Mouse (Mus musculus): ENCODE data around the gene Alg9. TPM values are rescaled to one million over a fixed set of nuclear protein-coding genes. Genes with fewer than 3 reads are reported as not detected.

Gene Alg9
- total and polyA plus RNA-seq, 2 experiments, result 14.7 to 16.0 TPM

DNA sequence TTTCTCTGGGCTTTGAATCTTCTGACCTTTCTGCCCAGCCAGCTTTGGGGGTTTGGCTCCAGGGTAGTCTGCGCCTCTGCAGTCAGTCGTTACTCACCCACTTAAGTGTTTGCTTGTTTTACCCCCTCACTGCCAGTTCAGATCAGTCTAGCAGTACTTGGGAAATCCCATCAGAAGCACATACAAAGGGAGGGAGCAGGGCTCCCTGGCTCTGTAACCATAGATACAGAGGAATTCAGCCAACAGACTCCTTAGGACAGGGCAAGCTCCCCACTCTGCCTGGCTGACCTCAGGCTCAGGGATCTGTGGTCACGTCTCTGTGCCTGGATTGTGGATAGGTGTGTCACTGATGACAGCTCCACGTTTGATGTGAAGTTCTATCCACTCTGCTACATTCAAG, 112.5 kb downstream of the Alg9 start:
- 51% methylated on average over 4 of the region's 4 CpGs for WGBS
- Histone ChIP-seq H3K36me3 (ENCODE audit: control insufficient read depth, insufficient read depth, low read length) (peaks cover 6% of the 10 kb centered on the region; the same call in 1 of the 2 replicates), H3K79me2 (ENCODE audit: control insufficient read depth, insufficient read depth, low read length) (no peaks in the 10 kb centered on the region), H3K4me3 (ENCODE audit: insufficient read depth, low read depth, low read length) (no peak overlapping the region), H3K4me1 (ENCODE audit: control insufficient read depth, insufficient read depth, low read length) (peaks cover 15% of the 10 kb centered on the region), H3K27me3 (ENCODE audit: control insufficient read depth, insufficient read depth, low read length) (no peaks in the 10 kb centered on the region), H3K27ac (replicated peaks; ENCODE audit: insufficient read depth, low read depth, low read length) (no peak overlapping the region), H3K9ac (ENCODE audit: low read depth, low read length) (no peak overlapping the region)
- no peak for DNase-seq (ENCODE audit: extremely low read depth, low read depth, low spot score)
- TF ChIP-seq POLR2A (IDR thresholded peaks at IDR 0.05; ENCODE audit: extremely low read depth, insufficient read depth, low read length) (no peak), CTCF (IDR thresholded peaks at IDR 0.05; ENCODE audit: low read depth, low read length) (no peak)

DNA sequence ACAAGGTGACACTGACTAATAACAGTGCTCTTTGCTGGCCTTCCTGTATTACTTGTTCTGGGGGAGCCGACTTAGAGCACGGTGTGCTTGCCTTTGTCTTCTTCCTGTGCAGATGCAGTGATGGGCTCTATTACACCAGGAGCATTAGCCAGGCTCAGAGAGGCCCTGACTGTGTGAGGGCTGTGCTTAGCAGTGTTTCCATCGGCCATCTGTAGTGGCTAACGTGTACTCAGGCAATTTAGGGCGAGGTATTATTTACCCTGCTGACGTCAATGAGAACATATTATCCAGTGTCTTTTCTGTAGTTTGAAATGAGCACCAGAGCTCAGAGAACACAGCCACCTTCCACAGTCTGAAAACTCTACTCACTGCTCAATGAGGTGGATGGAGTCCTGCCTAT, 114.4 kb downstream of the Alg9 start:
- Histone ChIP-seq H3K27me3 (ENCODE audit: control insufficient read depth, insufficient read depth, low read length) (no peaks in the 10 kb centered on the region), H3K79me2 (ENCODE audit: control insufficient read depth, insufficient read depth, low read length) (no peaks in the 10 kb centered on the region), H3K4me1 (ENCODE audit: control insufficient read depth, insufficient read depth, low read length) (peaks cover 13% of the 10 kb centered on the region), H3K36me3 (ENCODE audit: control insufficient read depth, insufficient read depth, low read length) (peaks cover 8% of the 10 kb centered on the region; the same call in 1 of the 2 replicates), H3K4me3 (ENCODE audit: insufficient read depth, low read depth, low read length) (no peak overlapping the region), H3K27ac (replicated peaks; ENCODE audit: insufficient read depth, low read depth, low read length) (no peak overlapping the region), H3K9ac (ENCODE audit: low read depth, low read length) (no peak overlapping the region)
- TF ChIP-seq CTCF (IDR thresholded peaks at IDR 0.05; ENCODE audit: low read depth, low read length), result no peak
- no peak for TF ChIP-seq POLR2A (IDR thresholded peaks at IDR 0.05; ENCODE audit: extremely low read depth, insufficient read depth, low read length)
- 52% methylated on average over 6 of the region's 6 CpGs for WGBS
- no peak for DNase-seq (ENCODE audit: extremely low read depth, low read depth, low spot score)

DNA sequence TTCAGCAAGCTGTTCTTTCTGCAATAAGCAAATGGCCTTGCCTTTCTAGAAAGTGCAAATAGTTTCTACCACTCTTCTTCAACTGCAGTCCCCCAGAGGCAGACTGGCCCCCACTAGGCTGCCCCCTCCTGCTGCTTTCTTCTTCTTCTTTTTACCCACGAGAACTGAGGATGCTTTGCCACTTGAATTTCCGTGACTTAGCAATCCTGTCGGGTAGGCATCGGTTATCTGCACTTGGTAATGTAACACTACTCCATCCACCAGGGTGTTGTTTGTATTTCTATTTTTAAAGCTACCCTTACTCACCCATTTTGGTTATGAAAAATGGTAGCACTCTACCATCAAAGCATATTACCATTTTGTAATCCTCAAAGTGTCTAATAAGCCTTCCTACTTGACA, 115.1 kb downstream of the Alg9 start:
- Histone ChIP-seq H3K4me3 (ENCODE audit: insufficient read depth, low read depth, low read length) (no peak overlapping the region), H3K27me3 (ENCODE audit: control insufficient read depth, insufficient read depth, low read length) (no peaks in the 10 kb centered on the region), H3K4me1 (ENCODE audit: control insufficient read depth, insufficient read depth, low read length) (peaks cover 7% of the 10 kb centered on the region), H3K36me3 (ENCODE audit: control insufficient read depth, insufficient read depth, low read length) (peaks cover 12% of the 10 kb centered on the region; the same call in 1 of the 2 replicates), H3K79me2 (ENCODE audit: control insufficient read depth, insufficient read depth, low read length) (no peaks in the 10 kb centered on the region), H3K27ac (replicated peaks; ENCODE audit: insufficient read depth, low read depth, low read length) (no peak overlapping the region), H3K9ac (ENCODE audit: low read depth, low read length) (no peak overlapping the region)
- WGBS, result 92% methylated on average over 4 of the region's 4 CpGs
- no peak for TF ChIP-seq POLR2A (IDR thresholded peaks at IDR 0.05; ENCODE audit: extremely low read depth, insufficient read depth, low read length)
- TF ChIP-seq CTCF (IDR thresholded peaks at IDR 0.05; ENCODE audit: low read depth, low read length), result no peak
- DNase-seq (ENCODE audit: extremely low read depth, low read depth, low spot score), result no peak

DNA sequence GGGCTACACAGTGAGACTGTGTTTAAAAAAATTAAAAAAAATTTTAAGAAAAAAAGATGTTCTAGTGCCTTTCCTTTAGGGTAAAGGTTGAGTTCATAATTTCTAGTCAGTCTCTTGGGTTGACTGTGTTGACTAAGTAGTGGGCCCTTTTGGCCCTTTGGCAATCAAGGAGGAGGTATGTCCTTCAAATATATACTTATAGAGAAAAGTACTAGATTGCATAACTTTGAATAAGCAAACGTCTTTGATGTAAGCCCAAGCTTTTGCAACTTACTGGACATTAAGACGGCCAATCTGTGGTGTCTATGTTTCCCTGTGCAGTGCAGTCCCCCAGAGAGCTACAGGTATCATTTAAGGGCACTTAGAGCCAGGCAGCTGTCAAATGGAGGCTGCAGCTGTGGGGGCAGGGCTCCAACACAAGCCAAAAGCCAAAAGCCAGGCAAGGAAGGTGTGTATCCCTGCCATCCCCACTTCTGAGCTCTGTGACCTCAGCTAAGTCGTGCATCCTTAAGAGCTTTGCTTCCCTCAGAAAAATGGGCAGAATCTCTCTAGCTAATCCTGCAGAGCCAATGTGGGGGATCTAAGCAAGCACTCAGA, 115.8 kb downstream of the Alg9 start:
- TF ChIP-seq CTCF (IDR thresholded peaks at IDR 0.05; ENCODE audit: low read depth, low read length) (no peak), POLR2A (IDR thresholded peaks at IDR 0.05; ENCODE audit: extremely low read depth, insufficient read depth, low read length) (no peak)
- Histone ChIP-seq H3K27ac (replicated peaks; ENCODE audit: insufficient read depth, low read depth, low read length) (no peak overlapping the region), H3K79me2 (ENCODE audit: control insufficient read depth, insufficient read depth, low read length) (no peaks in the 10 kb centered on the region), H3K4me3 (ENCODE audit: insufficient read depth, low read depth, low read length) (no peak overlapping the region), H3K4me1 (ENCODE audit: control insufficient read depth, insufficient read depth, low read length) (peaks cover 3% of the 10 kb centered on the region), H3K27me3 (ENCODE audit: control insufficient read depth, insufficient read depth, low read length) (no peaks in the 10 kb centered on the region), H3K36me3 (ENCODE audit: control insufficient read depth, insufficient read depth, low read length) (peaks cover 16% of the 10 kb centered on the region; the same call in 1 of the 2 replicates), H3K9ac (ENCODE audit: low read depth, low read length) (no peak overlapping the region)
- WGBS, result 52% methylated on average over 3 of the region's 3 CpGs
- no peak for DNase-seq (ENCODE audit: extremely low read depth, low read depth, low spot score)

Other genes with a start within 250 kb of the Alg9 start
- gene Pts, start 246.3 kb upstream of the Alg9 start, total RNA-seq (2014; rRNA removed), result 82.9 and 103 TPM in 2 replicates
- 25.5 and 34.4 TPM in 2 replicates for gene Pts, start 246.3 kb upstream of the Alg9 start, polyA plus RNA-seq (2012; rRNA removed)
- 27.1 and 32.8 TPM in 2 replicates for gene Il18, start 220.2 kb upstream of the Alg9 start, total RNA-seq (2014; rRNA removed)
- 11.1 and 15.4 TPM in 2 replicates for gene Il18, start 220.2 kb upstream of the Alg9 start, polyA plus RNA-seq (2012; rRNA removed)
- 18.7 and 24.3 TPM in 2 replicates for gene Bco2, start 219.8 kb upstream of the Alg9 start, total RNA-seq (2014; rRNA removed)
- gene Bco2, start 219.8 kb upstream of the Alg9 start, polyA plus RNA-seq (2012; rRNA removed), result 6.0 and 8.8 TPM in 2 replicates
- gene Tex12, start 213.7 kb upstream of the Alg9 start, total RNA-seq (2014; rRNA removed), result 0.20 and 0.55 TPM in 2 replicates
- 0.16 TPM in 1 of 2 replicates, not detected in the other for gene Tex12, start 213.7 kb upstream of the Alg9 start, polyA plus RNA-seq (2012; rRNA removed)
- gene Sdhd, start 171.2 kb upstream of the Alg9 start, total RNA-seq (2014; rRNA removed), result 339 and 354 TPM in 2 replicates
- 363 and 441 TPM in 2 replicates for gene Sdhd, start 171.2 kb upstream of the Alg9 start, polyA plus RNA-seq (2012; rRNA removed)
- 179 and 215 TPM in 2 replicates for gene Timm8b, start 171.1 kb upstream of the Alg9 start, total RNA-seq (2014; rRNA removed)
- gene Timm8b, start 171.1 kb upstream of the Alg9 start, polyA plus RNA-seq (2012; rRNA removed), result 63.0 and 81.3 TPM in 2 replicates
- gene Pih1d2, start 157.7 kb upstream of the Alg9 start, total RNA-seq (2014; rRNA removed), result 0.74 and 1.0 TPM in 2 replicates
- 0.24 and 0.47 TPM in 2 replicates for gene Pih1d2, start 157.7 kb upstream of the Alg9 start, polyA plus RNA-seq (2012; rRNA removed)
- 4.0 and 5.8 TPM in 2 replicates for gene Nkapd1, start 157.6 kb upstream of the Alg9 start, total RNA-seq (2014; rRNA removed)
- 2.6 and 2.8 TPM in 2 replicates for gene Nkapd1, start 157.6 kb upstream of the Alg9 start, polyA plus RNA-seq (2012; rRNA removed)
- 39.5 and 41.1 TPM in 2 replicates for gene Dlat, start 115.2 kb upstream of the Alg9 start, total RNA-seq (2014; rRNA removed)
- 20.9 and 25.5 TPM in 2 replicates for gene Dlat, start 115.2 kb upstream of the Alg9 start, polyA plus RNA-seq (2012; rRNA removed)
- gene Dixdc1, start 35.5 kb upstream of the Alg9 start, total RNA-seq (2014; rRNA removed), result 20.3 and 22.8 TPM in 2 replicates
- 3.7 and 4.6 TPM in 2 replicates for gene Dixdc1, start 35.5 kb upstream of the Alg9 start, polyA plus RNA-seq (2012; rRNA removed)
- gene 2310030G06Rik, start 28.5 kb upstream of the Alg9 start, total RNA-seq (2014; rRNA removed), result 14.9 and 15.7 TPM in 2 replicates
- gene 2310030G06Rik, start 28.5 kb upstream of the Alg9 start, polyA plus RNA-seq (2012; rRNA removed), result 13.9 and 14.9 TPM in 2 replicates
- 1.3 and 2.4 TPM in 2 replicates for gene Cryab, start 23.7 kb upstream of the Alg9 start, total RNA-seq (2014; rRNA removed)
- gene Cryab, start 23.7 kb upstream of the Alg9 start, polyA plus RNA-seq (2012; rRNA removed), result 5.5 and 6.6 TPM in 2 replicates
- gene Hspb2, start 22.7 kb upstream of the Alg9 start, total RNA-seq (2014; rRNA removed), result 0.55 TPM in 1 of 2 replicates, not detected in the other
- gene Hspb2, start 22.7 kb upstream of the Alg9 start, polyA plus RNA-seq (2012; rRNA removed), result 0.88 and 1.1 TPM in 2 replicates
- gene Fdxacb1, start 6.8 kb upstream of the Alg9 start, total RNA-seq (2014; rRNA removed), result 4.2 and 4.7 TPM in 2 replicates
- 2.5 and 2.6 TPM in 2 replicates for gene Fdxacb1, start 6.8 kb upstream of the Alg9 start, polyA plus RNA-seq (2012; rRNA removed)
- gene 1110032A03Rik, start 501 bp downstream of the Alg9 start, total RNA-seq (2014; rRNA removed), result 46.4 and 58.8 TPM in 2 replicates
- 41.1 and 43.2 TPM in 2 replicates for gene 1110032A03Rik, start 501 bp downstream of the Alg9 start, polyA plus RNA-seq (2012; rRNA removed)
- gene Ppp2r1b, start 70.3 kb downstream of the Alg9 start, total RNA-seq (2014; rRNA removed), result 10.3 and 10.8 TPM in 2 replicates
- 5.2 and 6.5 TPM in 2 replicates for gene Ppp2r1b, start 70.3 kb downstream of the Alg9 start, polyA plus RNA-seq (2012; rRNA removed)
- 8.5 and 8.7 TPM in 2 replicates for gene Sik2, start 234.1 kb downstream of the Alg9 start, total RNA-seq (2014; rRNA removed)
- 6.3 and 6.4 TPM in 2 replicates for gene Sik2, start 234.1 kb downstream of the Alg9 start, polyA plus RNA-seq (2012; rRNA removed)

All from liver, adult 2 months (tissue).